Mouse (Mus musculus) mesoderm, embryonic 11.5 days (tissue): ENCODE results near the gene Cdk17.

Experiments used
- DNase-seq: peaks from one replicate; pipeline ENCODE4 v3.0.0-alpha.2; 2012; ENCODE audit warnings: low read depth, low spot score

The Cdk17 gene

GRCm38 (mm10) chr10:93287551-93288145, 127.0 kb downstream of the Cdk17 start:
- no peak for DNase-seq

- no peak for DNase-seq
Measured at GRCm38 (mm10) chr10:93288336-93288735, 127.7 kb downstream of the Cdk17 start.

GRCm38 (mm10) chr10:93289404-93289803, 128.7 kb downstream of the Cdk17 start:
- DNase-seq, result no peak

GRCm38 (mm10) chr10:93291352-93291751, 130.7 kb downstream of the Cdk17 start:
- peak; percentile 63 for DNase-seq

GRCm38 (mm10) chr10:93291843-93292242, 131.2 kb downstream of the Cdk17 start:
- DNase-seq, result peak; percentile 86

GRCm38 (mm10) chr10:93293621-93294020, 132.9 kb downstream of the Cdk17 start:
- DNase-seq, result no peak

- no peak for DNase-seq
Measured at GRCm38 (mm10) chr10:93294547-93295219, 134.0 kb downstream of the Cdk17 start.

GRCm38 (mm10) chr10:93297774-93298173, 137.1 kb downstream of the Cdk17 start:
- DNase-seq, result no peak

- DNase-seq, result no peak
Measured at GRCm38 (mm10) chr10:93298208-93298607, 137.5 kb downstream of the Cdk17 start.

- DNase-seq, result no peak
Measured at GRCm38 (mm10) chr10:93301831-93302230, 141.2 kb downstream of the Cdk17 start.

GRCm38 (mm10) chr10:93303231-93303630, 142.6 kb downstream of the Cdk17 start:
- no peak for DNase-seq

GRCm38 (mm10) chr10:93305946-93306345, 145.3 kb downstream of the Cdk17 start:
- DNase-seq, result no peak

GRCm38 (mm10) chr10:93306367-93306766, 145.7 kb downstream of the Cdk17 start:
- no peak for DNase-seq

- DNase-seq, result peak; percentile 76
Measured at GRCm38 (mm10) chr10:93309131-93309933, 148.7 kb downstream of the Cdk17 start.

- no peak for DNase-seq
Measured at GRCm38 (mm10) chr10:93309934-93310621, 149.4 kb downstream of the Cdk17 start.

GRCm38 (mm10) chr10:93310721-93311411, 150.2 kb downstream of the Cdk17 start, which contains the start of gene Elk3:
TSS of gene Elk3 (minus strand) at chr10:93311135.
- peak; percentile 74 for DNase-seq

- no peak for DNase-seq
Measured at GRCm38 (mm10) chr10:93311576-93311975, 150.9 kb downstream of the Cdk17 start.
